Mouse (Mus musculus): ENCODE measurements at regions not wholly inside any gene's neighbourhood (a gene's known extent, or its start where the extent isn't known, plus 50 kb on each side); places are given as distances from the start of the nearest gene placed in this dataset.
"Not testable (repeated sequence)": the region's sequence is repeated elsewhere in the genome, so short reads cannot be mapped to it uniquely, and the experiment has no call there.

- Histone ChIP-seq H3K4me2 (ENCODE audit: insufficient read depth, low read depth, poor library complexity, severe bottlenecking) (no peak overlapping the region), H3K27ac (ENCODE audit: insufficient read depth, low read depth) (no peak overlapping the region), H3K27me3 (replicated peaks) (no peaks in the 10 kb centered on the region), H3K9me3 (replicated peaks; ENCODE audit: low read length) (no peaks in the 10 kb centered on the region), H3K36me3 (replicated peaks in 1 of 2; ENCODE audit: control insufficient read depth in 1 of 2, insufficient read depth in 1 of 2, low read length in 1 of 2) (no peaks in the 10 kb centered on the region), H3K4me1 (ENCODE audit: control insufficient read depth in 1 of 2, insufficient read depth in 2 of 2) (peaks cover 0 to 8% of the 10 kb centered on the region in 2 experiments; a peak in 2 of 4 replicates), H3K9ac (ENCODE audit: insufficient read depth, low read depth) (no peak overlapping the region), H3K4me3 (replicated peaks in 1 of 3; ENCODE audit: low read depth in 2 of 3, low read length in 2 of 3, poor library complexity in 1 of 3) (no peak overlapping the region), H3K79me2 (replicated peaks; ENCODE audit: control insufficient read depth, extremely low read depth, insufficient read depth, poor library complexity, severe bottlenecking) (no peaks in the 10 kb centered on the region)
- TF ChIP-seq MAFK (IDR thresholded peaks at IDR 0.05; ENCODE audit: insufficient replicate concordance, low read length) (0 out of 2 replicates have a peak, but pooled peaks have one; percentile 34), HCFC1 (IDR thresholded peaks at IDR 0.05; ENCODE audit: low read depth, low read length) (no peak), CHD2 (IDR thresholded peaks at IDR 0.05; ENCODE audit: low read length) (no peak), ELF1 (IDR thresholded peaks at IDR 0.05; ENCODE audit: low read depth, low read length) (no peak), MEF2A (IDR thresholded peaks at IDR 0.05; ENCODE audit: borderline replicate concordance, low read depth, low read length) (no peak), CTCF (conservative IDR thresholded peaks at IDR 0.05 in 1 of 2, IDR thresholded peaks at IDR 0.05 in 1 of 2; ENCODE audit: low read depth in 2 of 2, low read length in 2 of 2) (no peak)
- dilution Hi-C loops (cut with MboI; ENCODE audit: extremely low pct_ligation_motif_present, extremely low pct_unique_long_range_greater_than_20kb, low sequenced_read_pairs) = no loop called here
- in situ Hi-C loops (cut with MboI; ENCODE audit: low pct_ligation_motif_present, low pct_unique_long_range_greater_than_20kb, low sequenced_read_pairs) = no loop called here
- no peak for DNase-seq (ENCODE audit: extremely low read depth)
Observed at GRCm38 (mm10) chr17:6850513-6850912, 67.9 kb upstream of the Ezr start.

GRCm38 (mm10) chr17:6841781-6842465, 59.3 kb upstream of the Ezr start:
- dilution Hi-C loops (cut with MboI; ENCODE audit: extremely low pct_ligation_motif_present, extremely low pct_unique_long_range_greater_than_20kb, low sequenced_read_pairs); H3K36me3 ChIP-seq (replicated peaks in 1 of 2; ENCODE audit: control insufficient read depth in 1 of 2, insufficient read depth in 1 of 2, low read length in 1 of 2); H3K27ac ChIP-seq (ENCODE audit: insufficient read depth, low read depth); in situ Hi-C loops (cut with MboI; ENCODE audit: low pct_ligation_motif_present, low pct_unique_long_range_greater_than_20kb, low sequenced_read_pairs); H3K79me2 ChIP-seq (replicated peaks; ENCODE audit: control insufficient read depth, extremely low read depth, insufficient read depth, poor library complexity, severe bottlenecking); H3K4me3 ChIP-seq (replicated peaks in 1 of 3; ENCODE audit: low read depth in 2 of 3, low read length in 2 of 3, poor library complexity in 1 of 3); H3K9ac ChIP-seq (ENCODE audit: insufficient read depth, low read depth); H3K4me2 ChIP-seq (ENCODE audit: insufficient read depth, low read depth, poor library complexity, severe bottlenecking); H3K9me3 ChIP-seq (replicated peaks; ENCODE audit: low read length); H3K4me1 ChIP-seq (ENCODE audit: control insufficient read depth in 1 of 2, insufficient read depth in 2 of 2); DNase-seq (ENCODE audit: extremely low read depth); H3K27me3 ChIP-seq (replicated peaks): not testable (repeated sequence)

GRCm38 (mm10) chr17:6835333-6835916, 52.8 kb upstream of the Ezr start:
- H3K4me1 ChIP-seq (ENCODE audit: control insufficient read depth in 1 of 2, insufficient read depth in 2 of 2) = peaks cover 4 to 25% of the 10 kb centered on the region in 2 experiments
- H3K9ac ChIP-seq (ENCODE audit: insufficient read depth, low read depth) = no peak overlapping the region
- no peak for TF ChIP-seq IRF4 (IDR thresholded peaks at IDR 0.05; ENCODE audit: low read depth, low read length)
- no peak for TF ChIP-seq ZMIZ1 (IDR thresholded peaks at IDR 0.05; ENCODE audit: low read depth, low read length)
- TF ChIP-seq JUND (conservative IDR thresholded peaks at IDR 0.05; ENCODE audit: low read depth, low read length) = no peak
- TF ChIP-seq UBTF (IDR thresholded peaks at IDR 0.05; ENCODE audit: low read depth, low read length) = no peak
- TF ChIP-seq CHD2 (IDR thresholded peaks at IDR 0.05; ENCODE audit: low read length) = no peak
- TF ChIP-seq ELF1 (IDR thresholded peaks at IDR 0.05; ENCODE audit: low read depth, low read length) = no peak
- no peak for TF ChIP-seq KAT2A (IDR thresholded peaks at IDR 0.05; ENCODE audit: insufficient replicate concordance, low read length)
- no peak for TF ChIP-seq POLR2AphosphoS2 (IDR thresholded peaks at IDR 0.05; ENCODE audit: low read depth, low read length)
- TF ChIP-seq ZKSCAN1 (IDR thresholded peaks at IDR 0.05; ENCODE audit: borderline replicate concordance, low read depth, low read length) = no peak
- no peak for TF ChIP-seq MAZ (IDR thresholded peaks at IDR 0.05; ENCODE audit: low read depth, low read length)
- TF ChIP-seq MYC (IDR thresholded peaks at IDR 0.05; ENCODE audit: low read depth, low read length) = no peak
- no peak for TF ChIP-seq PAX5 (IDR thresholded peaks at IDR 0.05; ENCODE audit: low read length)
- TF ChIP-seq POLR2A (IDR thresholded peaks at IDR 0.05; ENCODE audit: low read depth, low read length) = no peak
- no peak for TF ChIP-seq USF1 (IDR thresholded peaks at IDR 0.05; ENCODE audit: low read depth, low read length)
- TF ChIP-seq EP300 (IDR thresholded peaks at IDR 0.05; ENCODE audit: low read length) = no peak
- TF ChIP-seq NELFE (IDR thresholded peaks at IDR 0.05; ENCODE audit: low read depth, low read length) = no peak
- dilution Hi-C loops (cut with MboI; ENCODE audit: extremely low pct_ligation_motif_present, extremely low pct_unique_long_range_greater_than_20kb, low sequenced_read_pairs) = no loop called here
- H3K36me3 ChIP-seq (replicated peaks in 1 of 2; ENCODE audit: control insufficient read depth in 1 of 2, insufficient read depth in 1 of 2, low read length in 1 of 2) = no peaks in the 10 kb centered on the region
- H3K27ac ChIP-seq (ENCODE audit: insufficient read depth, low read depth) = no peak overlapping the region
- H3K4me3 ChIP-seq (replicated peaks in 1 of 3; ENCODE audit: low read depth in 2 of 3, low read length in 2 of 3, poor library complexity in 1 of 3) = no peak overlapping the region
- no peak for DNase-seq (ENCODE audit: extremely low read depth)
- H3K79me2 ChIP-seq (replicated peaks; ENCODE audit: control insufficient read depth, extremely low read depth, insufficient read depth, poor library complexity, severe bottlenecking) = no peaks in the 10 kb centered on the region
- no peaks in the 10 kb centered on the region for H3K9me3 ChIP-seq (replicated peaks; ENCODE audit: low read length)
- in situ Hi-C loops (cut with MboI; ENCODE audit: low pct_ligation_motif_present, low pct_unique_long_range_greater_than_20kb, low sequenced_read_pairs) = no loop called here
- H3K27me3 ChIP-seq (replicated peaks) = no peaks in the 10 kb centered on the region
- H3K4me2 ChIP-seq (ENCODE audit: insufficient read depth, low read depth, poor library complexity, severe bottlenecking) = peak overlapping the region; percentile 12; the same call in 1 of the 2 replicates
